Mouse (Mus musculus): ENCODE measurements around the gene Plekha8. TPM values are rescaled to one million over a fixed set of nuclear protein-coding genes. Genes with fewer than 3 reads are reported as not detected.

Gene Plekha8
- polyA plus RNA-seq, 1 experiment from 2014 or later = 24.6 TPM

- Histone ChIP-seq H3K4me1 (replicated peaks) (peaks cover 17% of the 10 kb centered on the region), H3K4me2 (no peak overlapping the region), H3K4me3 (replicated peaks) (no peak overlapping the region), H3K36me3 (peaks cover 15% of the 10 kb centered on the region), H3K9me3 (no peaks in the 10 kb centered on the region), H3K27me3 (no peaks in the 10 kb centered on the region), H3K27ac (no peak overlapping the region), H3K9ac (replicated peaks) (no peak overlapping the region)
- 71% methylated on average over 4 of the region's 4 CpGs for WGBS
- no peak for ATAC-seq (ENCODE audit: insufficient number of reproducible peaks, insufficient read depth, low FRiP score, low TSS enrichment, low read depth)
Observed at GRCm38 (mm10) chr6:54587683-54588082, 7.2 kb upstream of the Plekha8 start.

GRCm38 (mm10) chr6:54588212-54588611, 6.7 kb upstream of the Plekha8 start:
- H3K4me3 ChIP-seq (replicated peaks) = no peak overlapping the region
- H3K27me3 ChIP-seq = no peaks in the 10 kb centered on the region
- H3K27ac ChIP-seq = no peak overlapping the region
- no peak overlapping the region for H3K4me2 ChIP-seq
- H3K4me1 ChIP-seq (replicated peaks) = peaks cover 17% of the 10 kb centered on the region
- H3K36me3 ChIP-seq = peaks cover 10% of the 10 kb centered on the region; the same call in 1 of the 2 replicates
- H3K9me3 ChIP-seq = no peaks in the 10 kb centered on the region
- no peak overlapping the region for H3K9ac ChIP-seq (replicated peaks)
- no peak for ATAC-seq (ENCODE audit: insufficient number of reproducible peaks, insufficient read depth, low FRiP score, low TSS enrichment, low read depth)
- 47% methylated on average over 1 of the region's 1 CpGs for WGBS

GRCm38 (mm10) chr6:54590691-54591090, 4.2 kb upstream of the Plekha8 start:
- 95% methylated on average over 2 of the region's 2 CpGs for WGBS
- Histone ChIP-seq H3K4me1 (replicated peaks) (peaks cover 21% of the 10 kb centered on the region), H3K27me3 (no peaks in the 10 kb centered on the region), H3K4me2 (no peak overlapping the region), H3K27ac (no peak overlapping the region), H3K9me3 (no peaks in the 10 kb centered on the region), H3K4me3 (replicated peaks) (no peak overlapping the region), H3K36me3 (no peaks in the 10 kb centered on the region), H3K9ac (replicated peaks) (no peak overlapping the region)
- no peak for ATAC-seq (ENCODE audit: insufficient number of reproducible peaks, insufficient read depth, low FRiP score, low TSS enrichment, low read depth)

- Histone ChIP-seq H3K27ac (no peak overlapping the region), H3K9me3 (no peaks in the 10 kb centered on the region), H3K4me2 (peak overlapping the region; percentile 57), H3K9ac (replicated peaks) (peak overlapping the region; percentile 37), H3K4me3 (replicated peaks) (peak overlapping the region; percentile 28), H3K36me3 (no peaks in the 10 kb centered on the region), H3K4me1 (replicated peaks) (peaks cover 32% of the 10 kb centered on the region), H3K27me3 (no peaks in the 10 kb centered on the region)
- 59% methylated on average over 6 of the region's 6 CpGs for WGBS
- ATAC-seq (ENCODE audit: insufficient number of reproducible peaks, insufficient read depth, low FRiP score, low TSS enrichment, low read depth) = no peak
Observed at GRCm38 (mm10) chr6:54591778-54592177, 3.1 kb upstream of the Plekha8 start.

GRCm38 (mm10) chr6:54592938-54593535, 1.9 kb upstream of the Plekha8 start:
- Histone ChIP-seq H3K4me1 (replicated peaks) (peaks cover 38% of the 10 kb centered on the region), H3K27ac (no peak overlapping the region), H3K27me3 (no peaks in the 10 kb centered on the region), H3K9ac (replicated peaks) (peak overlapping the region; percentile 56), H3K9me3 (no peaks in the 10 kb centered on the region), H3K36me3 (no peaks in the 10 kb centered on the region), H3K4me2 (peak overlapping the region; percentile 57), H3K4me3 (replicated peaks) (peak overlapping the region; percentile 48)
- peak; percentile 73 for ATAC-seq (ENCODE audit: insufficient number of reproducible peaks, insufficient read depth, low FRiP score, low TSS enrichment, low read depth)
- WGBS = under 1% methylated on average over 20 of the region's 20 CpGs

GRCm38 (mm10) chr6:54593766-54594468, 994 bp upstream of the Plekha8 start:
- no peak overlapping the region for H3K9ac ChIP-seq (replicated peaks)
- no peaks in the 10 kb centered on the region for H3K27me3 ChIP-seq
- H3K9me3 ChIP-seq = no peaks in the 10 kb centered on the region
- no peak overlapping the region for H3K27ac ChIP-seq
- H3K36me3 ChIP-seq = no peaks in the 10 kb centered on the region
- peak overlapping the region; percentile 71 for H3K4me2 ChIP-seq
- peak overlapping the region; percentile 48 for H3K4me3 ChIP-seq (replicated peaks)
- no peak for ATAC-seq (ENCODE audit: insufficient number of reproducible peaks, insufficient read depth, low FRiP score, low TSS enrichment, low read depth)
- peaks cover 38% of the 10 kb centered on the region for H3K4me1 ChIP-seq (replicated peaks)
- WGBS = 58% methylated on average over 8 of the region's 8 CpGs

- H3K27me3 ChIP-seq = no peaks in the 10 kb centered on the region
- H3K9ac ChIP-seq (replicated peaks) = peak overlapping the region; percentile 87
- H3K36me3 ChIP-seq = no peaks in the 10 kb centered on the region
- ATAC-seq (ENCODE audit: insufficient number of reproducible peaks, insufficient read depth, low FRiP score, low TSS enrichment, low read depth) = peak; percentile 57; the same call in 1 of the 2 replicates
- no peaks in the 10 kb centered on the region for H3K9me3 ChIP-seq
- peak overlapping the region; percentile 71 for H3K4me2 ChIP-seq
- WGBS = under 1% methylated on average over 39 of the region's 48 CpGs
- H3K4me3 ChIP-seq (replicated peaks) = peak overlapping the region; percentile 89
- H3K4me1 ChIP-seq (replicated peaks) = peaks cover 38% of the 10 kb centered on the region
- H3K27ac ChIP-seq = peak overlapping the region; percentile 85
Observed at GRCm38 (mm10) chr6:54595330-54595878, 493 bp downstream of the Plekha8 start.

GRCm38 (mm10) chr6:54597208-54597607, 2.3 kb downstream of the Plekha8 start, which contains the start of gene Fkbp14:
Gene Fkbp14, minus strand, starts transcription at chr6:54597308.
- no peaks in the 10 kb centered on the region for H3K36me3 ChIP-seq
- H3K9ac ChIP-seq (replicated peaks) = no peak within 1 kb of the TSS
- no peak for ATAC-seq (ENCODE audit: insufficient number of reproducible peaks, insufficient read depth, low FRiP score, low TSS enrichment, low read depth)
- H3K4me1 ChIP-seq (replicated peaks) = peaks cover 22% of the 10 kb centered on the region
- H3K4me3 ChIP-seq (replicated peaks) = peak within 1 kb of the TSS; percentile 89
- H3K9me3 ChIP-seq = no peaks in the 10 kb centered on the region
- 72% methylated on average over 4 of the region's 4 CpGs for WGBS
- H3K4me2 ChIP-seq = peak within 1 kb of the TSS; percentile 71
- H3K27me3 ChIP-seq = no peaks in the 10 kb centered on the region
- H3K27ac ChIP-seq = no peak within 1 kb of the TSS

- no peaks in the 10 kb centered on the region for H3K9me3 ChIP-seq
- H3K4me3 ChIP-seq (replicated peaks) = no peak overlapping the region
- H3K27ac ChIP-seq = no peak overlapping the region
- peaks cover 21% of the 10 kb centered on the region for H3K4me1 ChIP-seq (replicated peaks)
- WGBS = 93% methylated on average over 3 of the region's 3 CpGs
- no peak overlapping the region for H3K4me2 ChIP-seq
- H3K9ac ChIP-seq (replicated peaks) = no peak overlapping the region
- ATAC-seq (ENCODE audit: insufficient number of reproducible peaks, insufficient read depth, low FRiP score, low TSS enrichment, low read depth) = no peak
- 0 out of 2 replicates have a peak, but pooled peaks cover under 1% of the 10 kb centered on the region for H3K36me3 ChIP-seq
- no peaks in the 10 kb centered on the region for H3K27me3 ChIP-seq
Observed at GRCm38 (mm10) chr6:54597711-54598110, 2.8 kb downstream of the Plekha8 start.

GRCm38 (mm10) chr6:54600681-54601347, 5.9 kb downstream of the Plekha8 start:
- H3K27ac ChIP-seq = no peak overlapping the region
- H3K27me3 ChIP-seq = no peaks in the 10 kb centered on the region
- H3K36me3 ChIP-seq = peaks cover 9% of the 10 kb centered on the region; the same call in 1 of the 2 replicates
- 0 out of 2 replicates have a peak, but pooled peaks cover 6% of the 10 kb centered on the region for H3K9me3 ChIP-seq
- peaks cover 29% of the 10 kb centered on the region for H3K4me1 ChIP-seq (replicated peaks)
- no peak for ATAC-seq (ENCODE audit: insufficient number of reproducible peaks, insufficient read depth, low FRiP score, low TSS enrichment, low read depth)
- H3K4me2 ChIP-seq = no peak overlapping the region
- no peak overlapping the region for H3K9ac ChIP-seq (replicated peaks)
- whole genome bisulfite sequencing = 66% methylated on average over 5 of the region's 5 CpGs
- no peak overlapping the region for H3K4me3 ChIP-seq (replicated peaks)

GRCm38 (mm10) chr6:54602891-54603290, 8.0 kb downstream of the Plekha8 start:
- H3K27ac ChIP-seq = no peak overlapping the region
- H3K4me2 ChIP-seq = no peak overlapping the region
- ATAC-seq (ENCODE audit: insufficient number of reproducible peaks, insufficient read depth, low FRiP score, low TSS enrichment, low read depth) = no peak
- H3K4me1 ChIP-seq (replicated peaks) = peaks cover 13% of the 10 kb centered on the region
- 82% methylated on average over 2 of the region's 2 CpGs for WGBS
- no peak overlapping the region for H3K4me3 ChIP-seq (replicated peaks)
- no peak overlapping the region for H3K9ac ChIP-seq (replicated peaks)
- peaks cover 9% of the 10 kb centered on the region; the same call in 1 of the 2 replicates for H3K36me3 ChIP-seq
- 0 out of 2 replicates have a peak, but pooled peaks cover 6% of the 10 kb centered on the region for H3K9me3 ChIP-seq
- no peaks in the 10 kb centered on the region for H3K27me3 ChIP-seq
